Comparison of ENCODE assay signal across 25 mouse cellular contexts in genomic region chrX:93928794-93929193, GRCm38 (mm10). TPM values are rescaled to one million over a fixed set of nuclear protein-coding genes. Genes with fewer than 3 reads are reported as not detected.
DNase-seq lines count a peak whose midpoint lies in the region; ATAC-seq and TF ChIP-seq lines count a peak whose summit lies in the region.
"Had no signal": no experiment of that assay in that cellular context is flagged by ENCODE, and none has a peak within 500 bp of the region (broad histone marks: within the 10 kb centered on the region; RNA-seq: fewer than 3 reads in every experiment).

No protein-coding gene starts in this region.

- H3K4me1 ChIP-seq in kidney, embryonic 16.5 days (ENCODE audit: insufficient read depth, low read length), result no peaks in the 10 kb centered on the region
- no peaks in the 10 kb centered on the region for H3K4me1 ChIP-seq in intestine, postnatal 0 days (replicated peaks; ENCODE audit: control insufficient read depth, insufficient read depth, low read length)
- peaks cover 19% of the 10 kb centered on the region for H3K4me1 ChIP-seq in liver, embryonic 16.5 days (ENCODE audit: control insufficient read depth, low read depth, low read length)
- H3K4me1 ChIP-seq in forebrain, embryonic 11.5 days (replicated peaks; ENCODE audit: control insufficient read depth, insufficient read depth, low read length), result no peaks in the 10 kb centered on the region
- H3K4me1 ChIP-seq: embryonic facial prominence, embryonic 12.5 days; hindbrain, embryonic 10.5 days; midbrain, embryonic 12.5 days had no signal

- no peak for ATAC-seq in kidney, embryonic 16.5 days (ENCODE audit: low FRiP score, low TSS enrichment)
- ATAC-seq in intestine, postnatal 0 days, result peak; percentile 92
- peak; percentile 94 for ATAC-seq in liver, embryonic 16.5 days (ENCODE audit: low read depth)
- ATAC-seq in forebrain, embryonic 11.5 days (replicated peaks; ENCODE audit: low FRiP score), result no peak
- ATAC-seq: inflammation-experienced regulatory T-cells, adult 6 months had no signal

- H3K4me3 ChIP-seq in kidney, embryonic 16.5 days (ENCODE audit: low read length), result no peak overlapping the region
- H3K4me3 ChIP-seq in intestine, postnatal 0 days (ENCODE audit: low read depth, low read length), result no peak overlapping the region
- no peak overlapping the region for H3K4me3 ChIP-seq in liver, embryonic 16.5 days (ENCODE audit: low read depth, low read length)
- no peak overlapping the region for H3K4me3 ChIP-seq in forebrain, embryonic 11.5 days (ENCODE audit: low read depth, low read length)
- H3K4me3 ChIP-seq: embryonic facial prominence, embryonic 12.5 days; heart, adult 2 months; hindbrain, embryonic 10.5 days; midbrain, embryonic 12.5 days had no signal

- no peak overlapping the region for H3K27ac ChIP-seq in kidney, embryonic 16.5 days (ENCODE audit: low read length)
- peak overlapping the region; percentile 66 for H3K27ac ChIP-seq in intestine, postnatal 0 days (ENCODE audit: low read depth, low read length)
- H3K27ac ChIP-seq in liver, embryonic 16.5 days (ENCODE audit: low read length), result peak overlapping the region; percentile 76
- H3K27ac ChIP-seq in forebrain, embryonic 11.5 days (ENCODE audit: low read depth, low read length), result no peak overlapping the region
- H3K27ac ChIP-seq: embryonic facial prominence, embryonic 12.5 days; heart, adult 2 months; hindbrain, embryonic 10.5 days; midbrain, embryonic 12.5 days had no signal

- H3K36me3 ChIP-seq in kidney, embryonic 16.5 days (ENCODE audit: insufficient read depth, low read length), result no peaks in the 10 kb centered on the region
- no peaks in the 10 kb centered on the region for H3K36me3 ChIP-seq in intestine, postnatal 0 days (ENCODE audit: control insufficient read depth, insufficient read depth)
- no peaks in the 10 kb centered on the region for H3K36me3 ChIP-seq in liver, embryonic 16.5 days (ENCODE audit: control insufficient read depth, insufficient read depth)
- H3K36me3 ChIP-seq in forebrain, embryonic 11.5 days (ENCODE audit: control insufficient read depth, insufficient read depth, low read length), result no peaks in the 10 kb centered on the region
- H3K36me3 ChIP-seq: embryonic facial prominence, embryonic 12.5 days; hindbrain, embryonic 10.5 days; midbrain, embryonic 12.5 days had no signal

- H3K9ac ChIP-seq in kidney, embryonic 16.5 days (replicated peaks; ENCODE audit: low read length), result no peak overlapping the region
- no peak overlapping the region for H3K9ac ChIP-seq in intestine, postnatal 0 days (ENCODE audit: low read depth, low read length)
- 0 out of 2 replicates have a peak overlapping the region, but pooled peaks have one; percentile 5 for H3K9ac ChIP-seq in liver, embryonic 16.5 days (ENCODE audit: low read depth, low read length)
- H3K9ac ChIP-seq in forebrain, embryonic 11.5 days (ENCODE audit: low read length), result no peak overlapping the region
- H3K9ac ChIP-seq: embryonic facial prominence, embryonic 12.5 days; midbrain, embryonic 12.5 days had no signal

- TF ChIP-seq CTCF in intestine, postnatal 0 days (IDR thresholded peaks at IDR 0.05; ENCODE audit: low read depth), result no peak

- peaks cover 14% of the 10 kb centered on the region; the same call in 1 of the 2 replicates for H3K27me3 ChIP-seq in kidney, embryonic 16.5 days (ENCODE audit: insufficient read depth, low read length)
- no peaks in the 10 kb centered on the region for H3K27me3 ChIP-seq in intestine, postnatal 0 days (replicated peaks; ENCODE audit: control insufficient read depth, insufficient read depth, low read length)
- H3K27me3 ChIP-seq in liver, embryonic 16.5 days (ENCODE audit: control insufficient read depth, insufficient read depth, low read depth, low read length), result no peaks in the 10 kb centered on the region
- H3K27me3 ChIP-seq in forebrain, embryonic 11.5 days (ENCODE audit: control insufficient read depth, insufficient read depth, low read length), result no peaks in the 10 kb centered on the region
- H3K27me3 ChIP-seq: embryonic facial prominence, embryonic 12.5 days; midbrain, embryonic 12.5 days had no signal

- 75% methylated on average over 1 of the region's 1 CpGs for WGBS in kidney, embryonic 16.5 days
- WGBS in intestine, postnatal 0 days, result 59% methylated on average over 1 of the region's 1 CpGs
- WGBS in liver, embryonic 16.5 days (ENCODE audit: insufficient replicate concordance), result 35% methylated on average over 1 of the region's 1 CpGs
- 77% methylated on average over 1 of the region's 1 CpGs for WGBS in forebrain, embryonic 11.5 days

- H3K9me3 ChIP-seq in kidney, embryonic 16.5 days (ENCODE audit: low read length), result no peaks in the 10 kb centered on the region
- no peaks in the 10 kb centered on the region for H3K9me3 ChIP-seq in intestine, postnatal 0 days (ENCODE audit: control insufficient read depth)
- no peaks in the 10 kb centered on the region for H3K9me3 ChIP-seq in liver, embryonic 16.5 days (replicated peaks; ENCODE audit: control insufficient read depth, low read length)
- no peaks in the 10 kb centered on the region for H3K9me3 ChIP-seq in forebrain, embryonic 11.5 days (ENCODE audit: control insufficient read depth, low read length)
- H3K9me3 ChIP-seq: embryonic facial prominence, embryonic 12.5 days; hindbrain, embryonic 10.5 days; midbrain, embryonic 12.5 days had no signal

- H3K4me2 ChIP-seq in kidney, embryonic 16.5 days (replicated peaks; ENCODE audit: low read depth, low read length), result no peak overlapping the region
- H3K4me2 ChIP-seq in intestine, postnatal 0 days (replicated peaks; ENCODE audit: low read depth), result no peak overlapping the region
- peak overlapping the region; percentile 39 for H3K4me2 ChIP-seq in liver, embryonic 16.5 days (ENCODE audit: low read depth, low read length)
- no peak overlapping the region for H3K4me2 ChIP-seq in forebrain, embryonic 11.5 days (ENCODE audit: low read depth, low read length, severe bottlenecking)
- H3K4me2 ChIP-seq: embryonic facial prominence, embryonic 12.5 days; midbrain, embryonic 12.5 days had no signal

- peak; percentile 3 to 8 for DNase-seq in kidney, postnatal 36 days
- DNase-seq in frontal cortex, postnatal 14 days (ENCODE audit: low spot score in 2 of 2), result no peak
- no peak for DNase-seq in adrenal gland, postnatal 10 days
- DNase-seq in cerebellum, adult 11-12 months, result no peak
- DNase-seq in forebrain, embryonic 11.5 days (ENCODE audit: low spot score), result no peak
- DNase-seq: cerebellum, adult 8-10 months; gastrocnemius, postnatal 10 days; heart, adult 2 months; kidney, postnatal 25 days; lung, adult 18-20 months; lung, postnatal 4 days; thymus, postnatal 4 days had no signal

RNA-seq across cellular contexts. Expression of gene AU015836, which starts 39.7 kb away (rescaled TPM):
- polyA plus RNA-seq in kidney, embryonic 16.5 days (2015; fragmentation: Nextera tagmentation; extraction: Ambion mirVana), result 0.12 and 0.25 TPM in 2 replicates
- 0.18 and 0.30 TPM in 2 replicates for polyA plus RNA-seq in intestine, postnatal 0 days (2015; fragmentation: Nextera tagmentation; extraction: Ambion mirVana)
- polyA plus RNA-seq in liver, embryonic 16.5 days (2015; fragmentation: Nextera tagmentation; extraction: Ambion mirVana), result 0.28 and 0.31 TPM in 2 replicates
- not detected for total RNA-seq in adrenal gland, postnatal 10 days (2021)
- polyA plus RNA-seq in forebrain, embryonic 11.5 days (2014; fragmentation: Nextera tagmentation; extraction: Ambion mirVana), result not detected in 2 replicates
- total RNA-seq: adrenal gland, adult 18-20 months; gastrocnemius, postnatal 10 days; heart, adult 2 months; layer of hippocampus, postnatal 10 days; left cerebral cortex, postnatal 25 days had no signal
- polyA plus RNA-seq: cortical plate, adult 2 months; heart, adult 2 months; heart, embryonic 16.5 days; hindbrain, embryonic 10.5 days; inflammation-experienced regulatory T-cells, adult 6 months; midbrain, embryonic 12.5 days; neural tube, embryonic 14.5 days had no signal

Comparison
In these comparisons a context has a peak if more than half of its experiments do, and no peak if none do; other contexts are left out.
1. DNase-seq: peak in kidney, postnatal 36 days (2 of 2); none in frontal cortex, postnatal 14 days (0 of 2), adrenal gland, postnatal 10 days (single experiment), cerebellum, adult 11-12 months (single experiment) and forebrain, embryonic 11.5 days (single experiment).
2. ATAC-seq: peak in intestine, postnatal 0 days (single experiment) and liver, embryonic 16.5 days (single experiment); none in kidney, embryonic 16.5 days (single experiment) and forebrain, embryonic 11.5 days (single experiment).
3. H3K27ac ChIP-seq: peak in intestine, postnatal 0 days (single experiment) and liver, embryonic 16.5 days (single experiment); none in kidney, embryonic 16.5 days (single experiment) and forebrain, embryonic 11.5 days (single experiment).